Mouse (Mus musculus) T-cell, adult 2 months (primary cell): ENCODE data around the gene Ddb2.
"Not testable (repeated sequence)": the region's sequence is repeated elsewhere in the genome, so short reads cannot be mapped to it uniquely, and the experiment has no call there.

ENCODE experiments used
- DNase-seq: peaks from one replicate; pipeline ENCODE4 v3.0.0; 2022; ENCODE audit warnings: low spot score

Gene Ddb2

GRCm38 (mm10) chr2:91254725-91255380 lies 18.1 kb upstream of the Ddb2 start:
- no peak for DNase-seq

GRCm38 (mm10) chr2:91252512-91252911 lies 15.7 kb upstream of the Ddb2 start:
- no peak for DNase-seq

- no peak for DNase-seq
These were observed 15.2 kb upstream of the Ddb2 start for GRCm38 (mm10) chr2:91252001-91252400.

DNA sequence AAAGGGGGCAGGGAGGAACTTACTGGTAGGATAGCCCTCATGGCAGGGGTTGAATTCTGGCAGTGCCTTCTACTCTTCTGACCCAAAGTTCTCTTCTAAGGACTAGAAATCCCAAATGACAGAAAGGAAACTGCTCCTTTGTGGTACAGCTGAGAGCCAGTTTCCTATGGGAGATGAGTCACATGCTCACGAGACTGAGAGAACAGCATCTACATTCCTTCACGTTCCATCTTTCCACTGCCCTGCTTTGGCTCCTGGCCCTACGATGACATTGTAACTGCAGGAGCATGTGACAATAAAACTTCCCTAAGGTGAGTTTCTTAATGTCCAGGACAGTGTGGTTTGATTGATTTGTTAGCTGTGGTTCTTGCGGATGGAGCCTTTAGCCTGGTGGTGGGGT lies 11.6 kb upstream of the Ddb2 start:
- DNase-seq, result no peak

GRCm38 (mm10) chr2:91244557-91245228 lies 7.9 kb upstream of the Ddb2 start:
- no peak for DNase-seq

DNA sequence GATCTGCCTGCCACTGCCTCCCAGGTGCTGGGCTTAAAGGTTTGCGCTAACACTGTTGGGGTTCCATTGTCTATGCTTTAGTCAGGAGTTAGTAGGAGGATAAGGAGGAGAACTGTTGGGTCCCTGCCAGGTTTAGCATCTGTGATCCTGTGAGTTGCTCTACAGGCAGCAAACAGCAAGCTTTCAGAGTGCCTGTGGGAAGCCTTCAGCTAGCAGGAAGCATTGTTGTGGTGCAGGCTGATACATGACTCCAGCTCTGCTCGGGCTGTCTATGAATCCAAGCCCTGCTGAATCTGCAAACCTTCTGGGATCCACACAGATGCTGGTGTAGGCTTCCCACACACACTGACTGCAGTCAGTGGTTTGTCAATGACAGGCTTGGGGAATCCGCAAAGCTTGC lies 6.6 kb upstream of the Ddb2 start:
- no peak for DNase-seq

DNA sequence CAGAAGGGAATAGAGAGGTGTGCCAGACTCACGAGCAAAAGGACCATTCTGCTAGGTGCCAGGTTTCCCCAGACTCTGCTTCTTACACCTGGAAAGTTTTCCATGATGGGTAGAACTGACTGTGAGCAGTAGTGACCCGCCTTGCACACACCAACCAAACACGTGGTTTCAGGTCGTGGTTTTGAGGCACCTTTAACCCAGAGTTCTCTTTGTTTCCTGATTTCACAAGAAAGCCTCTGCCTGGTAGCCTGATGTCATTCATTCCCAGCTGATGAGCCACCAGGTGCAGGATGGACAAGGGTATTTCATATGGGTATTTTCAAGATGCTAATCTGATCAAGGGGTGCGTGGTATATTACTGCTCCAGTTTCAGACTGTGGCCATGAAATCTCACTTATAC lies 5.8 kb upstream of the Ddb2 start:
- no peak for DNase-seq

DNA sequence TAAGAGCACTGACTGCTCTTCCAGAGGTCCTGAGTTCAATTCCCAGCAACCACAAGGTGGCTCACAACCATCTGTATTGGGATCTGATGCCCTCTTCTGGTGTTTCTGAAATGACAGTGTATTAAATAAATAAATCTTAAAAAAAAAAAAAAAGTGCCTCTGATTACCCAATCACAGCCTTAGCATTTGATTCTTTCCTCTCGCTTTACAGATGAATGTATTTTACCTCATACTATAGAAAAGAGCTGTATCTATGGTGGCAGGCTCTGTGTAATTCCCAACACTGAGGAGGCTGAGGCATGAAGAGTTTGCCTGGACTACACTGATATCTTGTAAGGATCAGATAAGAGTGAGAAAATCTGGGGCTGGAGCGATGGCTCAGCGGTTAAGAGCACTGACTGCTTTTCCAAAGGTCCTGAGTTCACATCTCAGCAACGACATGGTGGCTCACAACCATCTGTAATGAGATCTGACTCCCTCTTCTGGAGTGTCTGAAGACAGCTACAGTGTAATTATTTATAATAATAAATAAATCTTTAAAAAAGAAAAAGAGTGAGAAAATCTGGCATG lies 814 bp upstream of the Ddb2 start:
- DNase-seq, result not testable (repeated sequence)

DNA sequence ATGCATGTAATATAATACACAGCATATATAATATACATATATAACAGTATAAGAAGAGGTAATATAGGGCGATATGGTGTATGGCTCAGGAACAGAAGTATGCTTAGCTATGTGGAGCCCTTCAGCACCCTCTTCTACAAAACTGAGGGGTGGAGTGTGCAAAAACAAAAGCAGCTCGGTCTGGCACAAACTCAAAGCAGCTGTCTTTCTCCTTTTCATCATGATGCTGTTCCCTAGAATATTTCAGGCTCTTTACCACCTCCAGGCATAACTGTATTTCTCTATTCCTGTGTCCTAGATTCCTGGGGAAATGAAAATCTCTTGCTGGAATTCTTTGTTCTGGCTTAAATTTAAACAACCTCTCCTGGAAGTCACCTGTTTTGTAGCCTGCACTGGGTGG lies 7.0 kb downstream of the Ddb2 start:
- no peak for DNase-seq

- DNase-seq, result no peak
These were observed 13.2 kb downstream of the Ddb2 start for GRCm38 (mm10) chr2:91223614-91224013.

DNA sequence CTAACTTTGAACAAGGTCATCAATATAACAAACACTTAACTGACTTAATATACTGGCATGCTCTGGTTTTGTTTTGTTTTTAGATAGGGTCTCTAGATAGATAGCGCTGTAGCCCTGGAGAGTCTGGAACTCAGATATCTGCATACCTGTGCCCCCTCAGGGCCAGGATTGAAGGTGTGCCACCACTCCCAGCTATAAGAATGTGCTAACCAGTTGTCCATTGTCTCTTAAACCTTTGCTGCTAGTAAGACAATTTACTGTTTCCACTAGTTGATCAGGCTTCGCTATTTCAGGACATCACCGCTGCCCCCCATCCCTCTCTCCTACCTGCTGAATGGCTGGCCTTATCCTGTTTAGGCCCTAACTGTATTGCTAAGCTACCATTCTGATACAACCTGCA lies 16.3 kb downstream of the Ddb2 start:
- DNase-seq, result no peak

DNA sequence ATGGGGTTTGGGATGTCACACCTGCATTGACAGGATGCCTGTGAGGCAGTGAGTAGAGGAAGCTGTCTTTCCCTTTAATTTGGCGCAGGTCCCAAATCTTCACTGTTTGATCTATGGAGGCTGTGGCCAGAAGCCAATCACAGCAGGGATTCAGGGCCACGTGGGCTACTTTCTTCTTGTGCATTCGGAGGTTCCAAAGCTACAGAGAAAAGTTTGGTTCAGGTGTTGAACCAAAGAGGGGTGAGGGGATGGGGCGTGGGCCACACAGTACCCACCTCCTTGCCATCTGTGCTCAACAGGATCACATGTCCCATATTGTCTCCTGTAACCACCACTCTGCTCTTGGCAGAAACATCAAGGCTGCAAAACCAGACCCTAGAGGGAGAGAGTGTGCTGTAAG lies 19.8 kb downstream of the Ddb2 start:
- peak; percentile 11 for DNase-seq

GRCm38 (mm10) chr2:91213311-91213710 lies 23.5 kb downstream of the Ddb2 start:
- DNase-seq, result no peak

DNA sequence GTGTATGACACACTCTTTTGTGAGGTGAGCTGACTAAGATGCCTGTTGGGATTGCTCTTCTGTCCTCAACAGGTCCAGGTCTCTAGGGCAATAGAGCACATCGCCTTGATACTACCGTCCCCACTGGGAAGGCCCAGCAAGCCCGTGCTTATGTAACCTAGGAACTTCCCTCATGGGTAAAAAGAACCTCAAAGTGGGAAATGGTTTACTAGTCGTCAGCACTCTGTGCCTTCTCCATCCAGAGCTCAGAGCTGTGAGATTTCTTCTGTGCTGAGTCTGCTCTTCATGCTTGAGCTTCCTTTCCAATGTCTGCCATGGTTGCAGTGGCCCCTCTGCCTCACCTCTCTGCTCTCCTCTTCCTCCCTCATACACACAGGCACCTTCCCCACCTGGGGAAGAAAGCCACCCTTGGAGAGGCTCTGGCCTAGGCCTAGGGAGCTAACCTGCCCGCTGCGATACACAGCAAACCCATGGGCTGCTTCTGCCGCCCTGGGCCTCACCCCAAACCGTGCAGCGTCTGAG lies 30.5 kb downstream of the Ddb2 start:
- DNase-seq, result no peak

DNA sequence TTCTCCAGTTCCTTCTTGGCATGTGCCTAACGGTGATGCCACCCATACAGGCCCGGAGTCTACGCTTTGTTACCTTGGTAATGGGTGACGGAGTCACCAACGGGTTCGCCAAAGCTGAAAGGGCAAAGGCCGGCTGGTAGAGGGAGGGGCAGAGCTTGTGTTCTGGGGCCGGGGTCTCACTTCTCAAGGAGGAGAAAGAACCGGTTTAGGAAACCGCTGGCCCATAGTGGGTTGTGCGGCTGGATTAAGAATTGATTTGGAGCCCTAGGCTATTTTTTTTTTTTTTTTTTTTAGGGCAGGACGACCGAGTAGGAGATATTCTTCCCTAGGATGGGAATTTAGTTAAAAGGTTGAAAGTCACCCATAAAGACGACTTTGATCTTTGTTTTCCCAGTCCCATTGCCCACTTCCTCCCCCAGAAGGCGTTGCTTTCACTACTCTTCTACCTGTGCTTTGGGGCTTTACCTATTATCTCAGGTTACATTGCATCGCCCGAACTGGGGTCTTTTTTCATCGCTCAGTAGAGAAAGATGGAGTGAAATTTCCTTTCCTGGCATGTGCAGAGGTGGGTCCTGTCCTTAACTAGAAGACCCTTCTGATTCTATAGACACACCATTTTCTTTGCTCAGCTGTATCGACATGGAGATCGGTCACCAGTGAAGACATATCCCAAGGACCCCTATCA lies 33.7 kb downstream of the Ddb2 start:
- no peak for DNase-seq

DNA sequence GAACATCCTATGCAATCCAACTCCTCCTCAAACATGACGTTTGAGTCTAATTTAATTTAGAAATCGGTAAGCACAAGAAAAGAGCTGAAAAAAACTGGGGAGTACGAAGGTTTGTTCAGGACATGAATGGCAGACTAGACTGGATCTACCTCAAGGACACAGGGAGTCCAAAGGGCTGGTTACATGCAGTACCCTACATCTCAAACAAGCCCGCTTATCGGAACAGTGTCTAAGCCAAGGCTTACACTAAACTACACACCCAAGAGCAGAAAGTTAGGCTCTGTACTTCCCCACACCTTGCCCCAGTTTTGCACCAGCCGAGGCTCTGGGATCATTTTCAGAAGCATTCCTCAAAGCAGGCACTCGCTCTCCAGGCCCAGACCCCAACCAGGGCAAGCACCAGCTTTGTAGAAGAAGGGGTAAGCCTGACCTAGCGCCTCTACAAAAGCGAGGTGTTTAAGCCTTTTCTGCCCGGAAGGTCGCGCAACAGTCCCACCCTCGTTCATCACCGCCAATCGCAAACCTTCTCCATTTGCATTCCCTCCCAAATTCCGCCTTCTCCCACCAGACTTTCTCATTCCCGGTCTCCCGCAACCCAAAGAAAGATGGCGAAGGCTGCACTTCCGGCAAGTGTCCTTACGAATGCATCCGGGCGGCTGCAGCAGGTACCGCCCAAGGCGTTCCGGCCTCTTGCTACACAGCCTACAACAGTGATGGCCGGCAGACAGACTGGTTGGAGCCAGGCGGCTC lies 34.4 kb downstream of the Ddb2 start, which contains the start of the genes Nr1h3 and Acp2:
TSS of gene Nr1h3 (minus strand) at position 613 of the 750 bp plus-strand sequence.
TSS of gene Acp2 (plus strand) at position 664 of the 750 bp plus-strand sequence.
- peak; percentile 88 for DNase-seq

- DNase-seq, result no peak
These were observed 37.9 kb downstream of the Ddb2 start for GRCm38 (mm10) chr2:91198888-91199287.

DNA sequence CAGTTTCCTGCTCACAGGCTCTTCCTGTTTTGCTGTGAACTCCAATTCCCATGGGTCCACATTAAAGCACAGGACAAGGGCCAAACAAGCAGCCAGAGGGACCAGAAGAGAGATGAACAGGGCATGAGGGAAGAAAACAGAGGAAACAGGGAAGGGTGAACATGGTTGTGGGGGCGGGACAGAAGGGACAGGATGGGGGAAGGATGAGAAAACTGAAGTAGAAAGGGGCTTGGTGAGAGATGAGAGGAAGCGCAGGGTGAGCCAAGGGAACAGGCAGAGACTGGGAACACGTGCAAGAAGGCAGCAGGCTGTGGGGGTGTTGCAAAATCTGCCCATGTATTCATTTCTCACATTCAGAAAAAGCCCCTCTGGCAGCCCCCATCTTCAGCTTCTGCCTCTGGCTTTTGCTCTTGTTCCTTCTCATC lies 40.2 kb downstream of the Ddb2 start:
- no peak for DNase-seq

DNA sequence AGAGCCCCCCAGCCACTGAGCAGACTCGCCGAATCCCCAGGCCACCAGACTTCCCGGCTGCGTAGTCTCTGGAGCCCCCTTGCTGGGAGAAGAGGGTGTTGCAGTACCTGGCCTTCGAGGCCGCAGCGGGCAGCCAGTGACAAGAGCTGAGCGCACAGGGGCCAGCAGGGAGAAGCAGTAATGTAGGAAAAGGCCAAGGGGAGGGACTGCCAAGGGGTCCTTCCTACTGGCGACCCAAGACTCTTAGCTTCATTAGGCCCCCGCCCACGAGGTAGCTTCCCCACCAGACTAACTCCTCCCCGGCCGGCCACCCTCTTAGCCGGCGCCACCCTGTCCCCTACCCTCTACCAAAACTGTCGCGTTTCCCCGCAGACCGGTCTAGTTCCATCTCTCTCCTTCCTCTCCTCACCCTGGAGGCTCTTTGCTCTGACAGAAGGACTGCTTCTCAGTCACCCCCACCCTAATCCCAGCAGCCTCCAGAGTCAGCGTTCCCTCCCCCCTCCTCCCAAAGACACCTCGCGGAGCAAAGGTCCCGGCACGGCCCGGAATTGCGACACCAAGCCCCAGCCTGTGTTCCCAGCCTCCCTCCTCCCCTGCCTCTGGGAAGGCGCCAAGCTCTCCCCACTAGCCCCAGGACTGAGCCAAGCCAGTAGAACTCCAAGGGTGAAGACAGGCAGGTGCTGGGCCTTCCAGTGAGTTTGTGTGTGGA lies 42.0 kb downstream of the Ddb2 start:
- peak; percentile 62 for DNase-seq

- no peak for DNase-seq
These were observed 46.3 kb downstream of the Ddb2 start for GRCm38 (mm10) chr2:91190501-91190900.

GRCm38 (mm10) chr2:91187431-91187830 lies 49.4 kb downstream of the Ddb2 start:
- peak; percentile 6 for DNase-seq
